Mouse (Mus musculus): ENCODE results near the gene Insl6.

DNA sequence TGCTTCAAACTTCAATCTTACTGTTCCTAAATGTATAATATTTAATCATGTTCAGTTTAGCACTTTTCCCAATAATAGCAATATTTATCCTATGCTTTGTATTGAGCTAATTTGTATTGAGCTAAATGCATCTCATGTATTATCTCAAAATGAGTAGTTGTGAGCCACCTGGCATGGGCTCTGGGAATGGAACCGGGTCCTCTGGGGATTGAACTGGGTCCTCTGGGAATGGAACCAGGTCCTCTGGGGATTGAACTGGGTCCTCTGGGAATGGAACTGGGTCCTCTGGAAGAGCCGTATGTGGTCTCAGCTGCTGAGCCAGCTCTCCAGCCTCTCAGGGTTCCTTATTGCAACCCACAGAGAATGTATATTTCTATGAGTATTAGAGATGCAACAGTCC, 23.0 kb downstream of the Insl6 start:
- TF ChIP-seq CTCF (IDR thresholded peaks at IDR 0.05; ENCODE audit: borderline replicate concordance, control insufficient read depth, extremely low read depth, insufficient read depth, low read length, poor library complexity) (no peak), POLR2A (IDR thresholded peaks at IDR 0.05; ENCODE audit: control insufficient read depth, extremely low read depth, insufficient read depth, low read length, poor library complexity) (no peak)
